Comparison of ENCODE assay signal across 9 mouse cellular contexts in genomic region chr5:124862871-124863741, GRCm38 (mm10). TPM values are rescaled to one million over a fixed set of nuclear protein-coding genes. Genes with fewer than 3 reads are reported as not detected.
DNase-seq lines count a peak whose midpoint lies in the region; ATAC-seq and TF ChIP-seq lines count a peak whose summit lies in the region.
"Had no signal": no experiment of that assay in that cellular context is flagged by ENCODE, and none has a peak within 500 bp of the region (broad histone marks: within the 10 kb centered on the region; RNA-seq: fewer than 3 reads in every experiment).

No protein-coding gene starts in this region.

- H3K36me3 ChIP-seq in megakaryocyte, embryonic 14.5 days (replicated peaks; ENCODE audit: low read length): peaks cover 36% of the 10 kb centered on the region
- H3K36me3 ChIP-seq in forebrain, postnatal 0 days (ENCODE audit: insufficient read depth): peaks cover 8% of the 10 kb centered on the region; the same call in 1 of the 2 replicates
- no peaks in the 10 kb centered on the region for H3K36me3 ChIP-seq in lung, postnatal 0 days (ENCODE audit: insufficient read depth, low read length)

- H3K9ac ChIP-seq in forebrain, postnatal 0 days: peak overlapping the region; percentile 84
- peak overlapping the region; percentile 74 for H3K9ac ChIP-seq in lung, postnatal 0 days (replicated peaks; ENCODE audit: low read depth)

- H3K4me1 ChIP-seq in megakaryocyte, embryonic 14.5 days: peaks cover 68% of the 10 kb centered on the region
- peaks cover 13% of the 10 kb centered on the region for H3K4me1 ChIP-seq in forebrain, postnatal 0 days (ENCODE audit: insufficient read depth)
- 0 out of 2 replicates have a peak, but pooled peaks cover 7% of the 10 kb centered on the region for H3K4me1 ChIP-seq in lung, postnatal 0 days (ENCODE audit: insufficient read depth, low read depth, low read length)

- peaks cover 17% of the 10 kb centered on the region for H3K27me3 ChIP-seq in megakaryocyte, embryonic 14.5 days (replicated peaks)
- no peaks in the 10 kb centered on the region for H3K27me3 ChIP-seq in forebrain, postnatal 0 days (ENCODE audit: insufficient read depth, low read length)
- H3K27me3 ChIP-seq in lung, postnatal 0 days (replicated peaks; ENCODE audit: insufficient read depth, low read length): peaks cover 12% of the 10 kb centered on the region

- H3K4me3 ChIP-seq in megakaryocyte, embryonic 14.5 days (replicated peaks): peak overlapping the region; percentile 96
- peak overlapping the region; percentile 96 for H3K4me3 ChIP-seq in forebrain, postnatal 0 days (ENCODE audit: low read depth, low read length)
- H3K4me3 ChIP-seq in lung, postnatal 0 days (ENCODE audit: low read depth, low read length): peak overlapping the region; percentile 90

- peak overlapping the region; percentile 84 for H3K27ac ChIP-seq in forebrain, postnatal 0 days (ENCODE audit: low read depth, low read length)
- H3K27ac ChIP-seq in lung, postnatal 0 days (ENCODE audit: low read length): peak overlapping the region; percentile 86

- no peaks in the 10 kb centered on the region for H3K9me3 ChIP-seq in megakaryocyte, embryonic 14.5 days
- H3K9me3 ChIP-seq in forebrain, postnatal 0 days (ENCODE audit: low read length): no peaks in the 10 kb centered on the region
- no peaks in the 10 kb centered on the region for H3K9me3 ChIP-seq in lung, postnatal 0 days (ENCODE audit: low read length)

- peak; percentile 16 for DNase-seq in c-Kit-positive CD71-positive TER-119-positive erythroid progenitor cells, embryonic 14.5 days (ENCODE audit: low spot score)
- DNase-seq in forebrain, postnatal 0 days: no peak
- peak; percentile 20 to 34 for DNase-seq in kidney, adult 8-10 months
- DNase-seq in lung, postnatal 0 days (ENCODE audit: low spot score): peak; percentile 49
- DNase-seq in spleen, adult 12 weeks (ENCODE audit: low spot score): peak; percentile 7
- DNase-seq in frontal cortex, postnatal 14 days (ENCODE audit: low spot score in 2 of 2): no peak

- TF ChIP-seq EP300 in lung, postnatal 0 days (IDR thresholded peaks at IDR 0.05): no peak

- peak overlapping the region; percentile 93 for H3K4me2 ChIP-seq in forebrain, postnatal 0 days (ENCODE audit: low read depth)
- peak overlapping the region; percentile 92 for H3K4me2 ChIP-seq in lung, postnatal 0 days (replicated peaks; ENCODE audit: low read depth, low read length)

- ATAC-seq in megakaryocyte, adult 5-6 weeks (ENCODE audit: poor library complexity, severe bottlenecking): no peak
- peak; percentile 65 for ATAC-seq in forebrain, postnatal 0 days
- ATAC-seq in lung, postnatal 0 days: peak; percentile 47

- WGBS in forebrain, postnatal 0 days: 4% methylated on average over 83 of the region's 88 CpGs
- under 1% methylated on average over 55 of the region's 88 CpGs for whole genome bisulfite sequencing in lung, postnatal 0 days

- TF ChIP-seq CTCF in forebrain, postnatal 0 days (IDR thresholded peaks at IDR 0.05; ENCODE audit: low read depth): no peak
- TF ChIP-seq CTCF in lung, postnatal 0 days (IDR thresholded peaks at IDR 0.05): peak; percentile 41; the same call in 1 of the 2 replicates

RNA-seq across cellular contexts. Expression of gene Zfp664, which starts 0.6 kb away (rescaled TPM):
- polyA plus RNA-seq in megakaryocyte, embryonic 14.5 days (2012; ENCODE audit: insufficient read depth, low replicate concordance): 9.9 and 25.1 TPM in 2 replicates
- total RNA-seq in megakaryocyte, adult 5-6 weeks (2015): 5.5 and 6.3 TPM in 2 replicates
- total RNA-seq in megakaryocyte, adult 5-6 weeks (2017): 7.4 and 7.6 TPM in 2 replicates
- total RNA-seq in forebrain, postnatal 0 days (2014; rRNA removed): 27.5 and 27.6 TPM in 2 replicates
- 35.6 and 52.7 TPM in 2 replicates for polyA plus RNA-seq in forebrain, postnatal 0 days (2015; fragmentation: Nextera tagmentation; extraction: Ambion mirVana)
- polyA plus RNA-seq in lung, postnatal 0 days (2015; fragmentation: Nextera tagmentation; extraction: Ambion mirVana): 79.5 and 90.5 TPM in 2 replicates

RNA-seq across cellular contexts. Expression of gene Ccdc92, which starts 0.9 kb away (rescaled TPM):
- polyA plus RNA-seq in megakaryocyte, embryonic 14.5 days (2012; ENCODE audit: insufficient read depth, low replicate concordance): 105 and 129 TPM in 2 replicates
- total RNA-seq in megakaryocyte, adult 5-6 weeks (2015): 0.16 and 0.36 TPM in 2 replicates
- total RNA-seq in megakaryocyte, adult 5-6 weeks (2017): 0.69 and 1.1 TPM in 2 replicates
- 23.7 and 26.1 TPM in 2 replicates for total RNA-seq in forebrain, postnatal 0 days (2014; rRNA removed)
- polyA plus RNA-seq in forebrain, postnatal 0 days (2015; fragmentation: Nextera tagmentation; extraction: Ambion mirVana): 38.2 and 45.4 TPM in 2 replicates
- polyA plus RNA-seq in lung, postnatal 0 days (2015; fragmentation: Nextera tagmentation; extraction: Ambion mirVana): 9.8 and 10.7 TPM in 2 replicates
- total RNA-seq: common myeloid progenitor, adult 5-6 weeks had no signal

Comparison
In these comparisons a context has a peak if more than half of its experiments do, and no peak if none do; other contexts are left out.
1. DNase-seq: peak in c-Kit-positive CD71-positive TER-119-positive erythroid progenitor cells, embryonic 14.5 days (single experiment), kidney, adult 8-10 months (2 of 2), lung, postnatal 0 days (single experiment) and spleen, adult 12 weeks (single experiment); none in forebrain, postnatal 0 days (single experiment) and frontal cortex, postnatal 14 days (0 of 2).
2. Peak in every context shown above with its lines, with median percentiles within 50 percentile points of each other: H3K4me3 ChIP-seq.